Mouse (Mus musculus): ENCODE measurements around the gene Nhsl1. TPM values are rescaled to one million over a fixed set of nuclear protein-coding genes. Genes with fewer than 3 reads are reported as not detected.

The Nhsl1 gene
- total and polyA plus RNA-seq, 3 experiments, result not detected

DNA sequence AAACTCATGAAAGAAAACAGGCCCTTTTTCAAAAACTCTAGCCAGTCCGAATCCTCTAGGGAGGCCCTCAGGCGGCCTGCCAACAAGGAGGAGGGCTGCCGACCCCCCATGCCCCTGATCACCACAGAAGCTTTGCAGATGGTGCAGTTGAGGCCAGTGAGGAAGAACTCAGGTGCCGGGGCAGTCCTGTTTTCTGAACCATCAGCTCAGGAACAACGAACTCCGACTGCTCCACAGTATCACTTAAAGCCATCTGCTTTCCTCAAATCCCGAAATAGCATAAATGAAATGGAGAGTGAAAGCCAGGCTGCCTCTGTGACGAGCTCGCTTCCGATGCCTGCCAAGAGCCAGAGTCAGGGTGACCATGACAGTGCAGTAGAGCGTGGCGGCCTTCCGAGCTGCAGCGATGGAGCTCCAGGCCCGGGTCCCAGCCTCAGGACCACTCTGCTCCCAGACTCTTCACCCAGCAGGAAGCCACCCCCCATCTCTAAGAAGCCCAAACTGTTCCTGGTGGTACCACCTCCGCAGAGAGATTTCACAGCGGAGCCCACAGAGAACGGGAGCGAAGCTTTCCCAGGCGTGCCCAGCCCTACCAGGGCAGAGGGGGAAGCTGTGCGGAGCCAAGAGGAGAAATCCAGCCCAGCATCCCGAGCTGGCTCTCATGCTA lies 207.5 kb downstream of the Nhsl1 start:
- Histone ChIP-seq H3K4me1 (ENCODE audit: control insufficient read depth in 1 of 2, insufficient read depth in 2 of 2, low read length in 2 of 2) (no peaks in the 10 kb centered on the region), H3K27ac (ENCODE audit: control insufficient read depth, low read depth, low read length) (no peak overlapping the region), H3K9ac (ENCODE audit: control insufficient read depth, low read depth, low read length, poor library complexity, severe bottlenecking) (no peak overlapping the region), H3K79me2 (ENCODE audit: control insufficient read depth, insufficient read depth, low read length, poor library complexity) (no peaks in the 10 kb centered on the region), H3K36me3 (ENCODE audit: control insufficient read depth in 1 of 2, insufficient read depth in 2 of 2, low read length in 2 of 2) (no peaks in the 10 kb centered on the region), H3K27me3 (ENCODE audit: control insufficient read depth in 1 of 2, insufficient read depth in 2 of 2, low read length in 2 of 2) (no peaks in the 10 kb centered on the region), H3K4me3 (ENCODE audit: control insufficient read depth in 1 of 2, insufficient read depth in 1 of 2, low read depth in 2 of 2, low read length in 2 of 2) (no peak overlapping the region), H3K9me3 (replicated peaks; ENCODE audit: insufficient read depth, low read length) (no peaks in the 10 kb centered on the region)
- no peak for TF ChIP-seq MAX (IDR thresholded peaks at IDR 0.05; ENCODE audit: low read length)
- no peak for TF ChIP-seq CTCF (IDR thresholded peaks at IDR 0.05 in 2 of 3, conservative IDR thresholded peaks at IDR 0.05 in 1 of 3; ENCODE audit: control insufficient read depth in 1 of 3, insufficient read depth in 1 of 3, low read depth in 2 of 3, low read length in 3 of 3, poor library complexity in 1 of 3, severe bottlenecking in 1 of 3)
- TF ChIP-seq SIN3A (IDR thresholded peaks at IDR 0.05; ENCODE audit: low read length), result no peak
- no peak for TF ChIP-seq RCOR1 (IDR thresholded peaks at IDR 0.05; ENCODE audit: low read depth, low read length)
- TF ChIP-seq TCF12 (IDR thresholded peaks at IDR 0.05; ENCODE audit: low read depth, low read length), result no peak
- no peak for TF ChIP-seq RAD21 (IDR thresholded peaks at IDR 0.05; ENCODE audit: low read depth, low read length)
- TF ChIP-seq MYC (IDR thresholded peaks at IDR 0.05; ENCODE audit: low read depth, low read length), result no peak
- TF ChIP-seq HCFC1 (IDR thresholded peaks at IDR 0.05; ENCODE audit: low read depth, low read length), result no peak
- no peak for TF ChIP-seq ZNF384 (IDR thresholded peaks at IDR 0.05; ENCODE audit: low read depth, low read length)
- no peak for TF ChIP-seq NELFE (IDR thresholded peaks at IDR 0.05; ENCODE audit: low read depth, low read length)
- no peak for TF ChIP-seq POLR2A (IDR thresholded peaks at IDR 0.05; ENCODE audit: control insufficient read depth in 1 of 2, insufficient read depth in 1 of 2, low read depth in 1 of 2, low read length in 2 of 2, poor library complexity in 1 of 2)
- TF ChIP-seq TAL1 (IDR thresholded peaks at IDR 0.05; ENCODE audit: low read length), result no peak
- no peak for TF ChIP-seq ZKSCAN1 (IDR thresholded peaks at IDR 0.05; ENCODE audit: low read depth, low read length)
- TF ChIP-seq EP300 (IDR thresholded peaks at IDR 0.05; ENCODE audit: low read depth in 1 of 2, low read length in 2 of 2), result no peak
- TF ChIP-seq JUND (IDR thresholded peaks at IDR 0.05; ENCODE audit: low read depth, low read length), result no peak
- DNase-seq (ENCODE audit: low read depth, low spot score), result no peak

DNA sequence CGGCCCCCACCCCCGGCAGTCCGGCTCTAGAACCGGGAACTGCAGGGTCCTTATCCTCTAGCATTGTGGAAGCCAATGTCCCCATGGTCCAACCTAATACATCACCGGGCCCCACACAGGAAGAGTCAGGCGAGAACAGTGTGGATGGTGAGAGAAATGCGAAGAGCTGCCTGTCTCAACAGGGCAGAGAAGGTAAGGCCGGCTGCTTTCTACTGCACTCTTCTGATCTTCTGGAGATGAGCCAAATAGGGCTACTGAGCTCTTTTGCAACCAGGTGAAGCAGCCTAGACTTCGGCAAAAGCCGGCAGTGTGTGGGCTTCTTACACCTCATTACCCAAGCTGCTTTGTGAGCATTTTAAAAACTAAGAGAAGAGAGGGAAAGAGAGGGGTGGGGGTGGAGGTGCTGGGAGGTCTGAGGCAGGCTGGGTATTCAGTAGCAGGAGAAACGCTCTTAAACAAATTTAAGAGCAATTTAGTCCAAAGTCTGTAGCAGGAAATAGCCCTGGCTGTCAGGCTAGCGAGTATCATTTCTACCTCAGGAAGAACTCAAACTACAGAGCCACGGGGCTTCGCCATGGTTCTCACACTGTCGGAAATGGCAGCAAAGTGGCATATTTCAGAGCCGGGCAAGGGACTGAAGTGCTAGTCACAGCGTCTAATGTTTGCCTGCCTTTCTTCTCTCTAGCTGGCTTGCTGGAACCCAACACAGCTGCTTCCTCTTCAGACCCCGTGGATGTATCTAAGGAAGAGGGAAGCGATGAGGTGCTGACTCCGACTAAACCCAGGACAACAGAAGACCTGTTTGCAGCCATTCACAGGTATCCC lies 208.3 kb downstream of the Nhsl1 start:
- H3K27me3 ChIP-seq (ENCODE audit: control insufficient read depth in 1 of 2, insufficient read depth in 2 of 2, low read length in 2 of 2), result no peaks in the 10 kb centered on the region
- no peaks in the 10 kb centered on the region for H3K9me3 ChIP-seq (replicated peaks; ENCODE audit: insufficient read depth, low read length)
- no peaks in the 10 kb centered on the region for H3K79me2 ChIP-seq (ENCODE audit: control insufficient read depth, insufficient read depth, low read length, poor library complexity)
- H3K4me1 ChIP-seq (ENCODE audit: control insufficient read depth in 1 of 2, insufficient read depth in 2 of 2, low read length in 2 of 2), result no peaks in the 10 kb centered on the region
- no peak overlapping the region for H3K9ac ChIP-seq (ENCODE audit: control insufficient read depth, low read depth, low read length, poor library complexity, severe bottlenecking)
- no peak for DNase-seq (ENCODE audit: low read depth, low spot score)
- H3K27ac ChIP-seq (ENCODE audit: control insufficient read depth, low read depth, low read length), result no peak overlapping the region
- TF ChIP-seq MAZ (IDR thresholded peaks at IDR 0.05; ENCODE audit: low read depth, low read length), result no peak
- TF ChIP-seq CTCF (IDR thresholded peaks at IDR 0.05 in 2 of 3, conservative IDR thresholded peaks at IDR 0.05 in 1 of 3; ENCODE audit: control insufficient read depth in 1 of 3, insufficient read depth in 1 of 3, low read depth in 2 of 3, low read length in 3 of 3, poor library complexity in 1 of 3, severe bottlenecking in 1 of 3), result no peak
- no peak for TF ChIP-seq RAD21 (IDR thresholded peaks at IDR 0.05; ENCODE audit: low read depth, low read length)
- no peak for TF ChIP-seq E2F4 (IDR thresholded peaks at IDR 0.05; ENCODE audit: borderline replicate concordance, low read depth, low read length)
- no peak for TF ChIP-seq POLR2A (IDR thresholded peaks at IDR 0.05; ENCODE audit: control insufficient read depth in 1 of 2, insufficient read depth in 1 of 2, low read depth in 1 of 2, low read length in 2 of 2, poor library complexity in 1 of 2)
- no peak for TF ChIP-seq MAX (IDR thresholded peaks at IDR 0.05; ENCODE audit: low read length)
- TF ChIP-seq ZMIZ1 (IDR thresholded peaks at IDR 0.05; ENCODE audit: low read depth, low read length), result no peak
- no peak for TF ChIP-seq NRF1 (IDR thresholded peaks at IDR 0.05; ENCODE audit: insufficient read depth, low read depth, low read length, poor library complexity, severe bottlenecking)
- TF ChIP-seq RCOR1 (IDR thresholded peaks at IDR 0.05; ENCODE audit: low read depth, low read length), result no peak
- TF ChIP-seq MXI1 (IDR thresholded peaks at IDR 0.05; ENCODE audit: low read depth, low read length), result no peak
- TF ChIP-seq UBTF (IDR thresholded peaks at IDR 0.05; ENCODE audit: borderline replicate concordance, insufficient read depth, low read depth, low read length), result no peak
- TF ChIP-seq BHLHE40 (IDR thresholded peaks at IDR 0.05; ENCODE audit: borderline replicate concordance, low read depth, low read length), result no peak
- no peak for TF ChIP-seq NELFE (IDR thresholded peaks at IDR 0.05; ENCODE audit: low read depth, low read length)
- TF ChIP-seq EP300 (IDR thresholded peaks at IDR 0.05; ENCODE audit: low read depth in 1 of 2, low read length in 2 of 2), result no peak
- no peak for TF ChIP-seq CHD2 (IDR thresholded peaks at IDR 0.05; ENCODE audit: low read length)
- no peak for TF ChIP-seq CHD1 (IDR thresholded peaks at IDR 0.05; ENCODE audit: low read depth, low read length)
- TF ChIP-seq HCFC1 (IDR thresholded peaks at IDR 0.05; ENCODE audit: low read depth, low read length), result no peak
- no peaks in the 10 kb centered on the region for H3K36me3 ChIP-seq (ENCODE audit: control insufficient read depth in 1 of 2, insufficient read depth in 2 of 2, low read length in 2 of 2)
- H3K4me3 ChIP-seq (ENCODE audit: control insufficient read depth in 1 of 2, insufficient read depth in 1 of 2, low read depth in 2 of 2, low read length in 2 of 2), result no peak overlapping the region

All from MEL (cell line).